Mouse (Mus musculus): Measurements from ENCODE around the gene Gm3250.

DNA sequence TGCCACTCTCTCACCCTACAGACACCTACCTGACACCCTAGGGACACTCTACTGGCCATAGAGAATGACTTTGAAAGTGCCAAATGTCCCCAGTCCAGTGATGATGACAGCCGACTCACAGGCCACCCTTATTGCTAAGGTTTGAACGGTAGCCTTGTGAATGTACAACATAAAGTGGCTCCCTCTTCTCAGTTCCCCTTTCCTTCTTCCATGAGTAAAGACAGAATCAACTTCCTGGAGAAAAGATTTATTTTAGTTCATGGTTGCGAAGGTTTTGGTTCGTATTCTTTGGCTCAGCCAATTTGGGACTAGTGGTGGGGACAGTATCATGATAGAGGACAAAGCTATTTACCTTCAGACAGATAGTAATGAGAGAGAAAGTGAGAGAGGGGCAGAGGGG, 43.4 kb downstream of the Gm3250 start:
- TF ChIP-seq TAL1 (conservative IDR thresholded peaks at IDR 0.05; ENCODE audit: low read depth, low read length) (no peak), CTCF (IDR thresholded peaks at IDR 0.05; ENCODE audit: low read depth, low read length) (no peak), GATA1 (IDR thresholded peaks at IDR 0.05; ENCODE audit: borderline replicate concordance, low read length) (no peak)
